Mouse (Mus musculus): ENCODE results near the gene Lnx1.

The Lnx1 gene

DNA sequence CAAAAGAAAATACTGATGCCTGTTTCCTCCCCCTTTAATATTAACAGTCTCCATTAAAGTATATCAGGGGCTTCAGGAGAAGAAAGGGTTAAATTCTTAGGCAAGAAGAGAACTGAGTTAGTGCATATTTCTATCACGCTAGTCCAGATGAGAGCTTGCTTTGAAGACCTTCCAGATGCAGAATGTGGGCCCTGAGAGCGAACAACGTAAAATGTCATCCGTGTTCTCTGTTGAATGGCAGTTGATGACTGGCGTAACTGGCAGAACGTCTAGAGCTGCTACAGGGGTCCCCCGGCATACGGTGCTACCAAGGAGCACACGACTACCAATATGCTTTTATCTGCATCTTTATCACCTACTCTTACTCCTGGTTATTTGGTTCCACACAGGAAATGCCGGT, 100.3 kb downstream of the Lnx1 start:
- no peak for DNase-seq (ENCODE audit: low spot score)

DNA sequence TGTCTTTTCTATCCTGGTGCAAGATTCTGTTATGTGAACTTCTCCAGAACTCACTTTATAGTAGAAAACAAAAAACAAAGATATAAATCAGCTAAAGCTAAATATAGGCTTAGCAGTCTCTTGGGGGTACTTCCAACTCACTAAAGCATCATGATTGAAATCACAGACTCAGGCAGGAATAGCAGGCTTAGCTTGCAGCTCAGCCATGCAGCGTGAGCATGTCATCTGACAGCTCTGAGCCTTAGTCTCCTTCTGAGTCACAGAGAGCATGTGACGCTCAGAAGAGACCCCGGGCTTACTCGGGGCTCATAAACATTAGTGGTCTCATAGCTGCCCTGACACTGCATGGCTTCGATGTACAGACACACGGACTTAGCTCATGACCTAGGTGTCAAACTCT, 100.7 kb downstream of the Lnx1 start:
- DNase-seq (ENCODE audit: low spot score): no peak

DNA sequence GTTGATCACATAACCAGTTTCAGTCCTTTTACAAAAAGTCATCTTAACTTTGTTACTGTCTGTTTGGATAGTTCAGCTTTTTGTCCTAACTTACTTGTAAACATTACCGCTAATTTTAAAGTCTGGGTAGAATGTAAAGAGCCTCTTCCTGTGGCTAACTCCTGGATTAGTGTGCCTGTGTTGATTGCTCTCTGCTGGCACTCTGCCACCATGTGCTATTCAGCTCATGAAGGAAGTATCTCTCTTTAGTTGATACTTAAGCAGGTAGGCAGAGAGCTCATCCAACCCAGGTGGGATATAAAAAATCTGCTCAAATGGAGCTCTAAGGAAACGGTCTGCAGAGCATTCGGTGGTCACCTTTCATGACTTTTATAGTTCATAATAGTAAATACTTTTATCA, 101.5 kb downstream of the Lnx1 start:
- no peak for DNase-seq (ENCODE audit: low spot score)

DNA sequence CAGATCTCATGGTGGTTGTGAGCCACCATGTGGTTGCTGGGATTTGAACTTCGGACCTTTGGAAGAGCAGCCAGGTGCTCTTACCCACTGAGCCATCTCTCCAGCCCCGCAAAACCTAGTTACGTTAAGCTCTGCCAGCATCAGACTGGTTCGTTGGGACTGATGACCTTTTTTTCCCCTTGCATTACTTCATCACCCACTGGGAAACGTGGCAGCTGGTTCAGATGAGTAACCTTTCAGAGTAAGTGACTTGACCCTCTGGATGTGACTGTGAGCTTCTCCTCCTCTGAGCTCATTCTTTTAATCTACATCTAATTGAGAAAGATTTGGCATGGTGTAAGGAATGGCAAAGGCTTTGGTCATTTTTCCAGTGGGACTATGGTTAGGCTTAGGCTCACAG, 102.7 kb downstream of the Lnx1 start:
- no peak for DNase-seq (ENCODE audit: low spot score)

DNA sequence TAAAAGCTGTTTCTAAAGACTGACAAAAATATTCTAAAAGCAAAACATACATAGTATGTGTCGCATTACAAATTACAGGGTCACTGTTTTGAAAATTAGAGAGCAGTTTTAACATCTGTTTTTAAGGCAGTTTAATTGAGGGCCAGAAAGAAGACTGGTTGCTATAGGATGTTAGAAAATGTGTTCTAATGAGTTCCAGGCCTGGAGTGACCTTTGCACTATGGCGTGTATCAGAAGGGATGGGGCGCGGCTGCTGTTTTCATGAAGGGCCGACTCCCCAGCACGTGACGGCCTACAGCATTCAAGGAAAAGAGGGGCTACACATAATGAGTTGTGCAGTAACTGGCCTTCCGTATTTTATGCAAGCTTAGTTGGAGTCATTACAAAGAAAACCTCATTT, 109.6 kb downstream of the Lnx1 start:
- no peak for DNase-seq (ENCODE audit: low spot score)

DNA sequence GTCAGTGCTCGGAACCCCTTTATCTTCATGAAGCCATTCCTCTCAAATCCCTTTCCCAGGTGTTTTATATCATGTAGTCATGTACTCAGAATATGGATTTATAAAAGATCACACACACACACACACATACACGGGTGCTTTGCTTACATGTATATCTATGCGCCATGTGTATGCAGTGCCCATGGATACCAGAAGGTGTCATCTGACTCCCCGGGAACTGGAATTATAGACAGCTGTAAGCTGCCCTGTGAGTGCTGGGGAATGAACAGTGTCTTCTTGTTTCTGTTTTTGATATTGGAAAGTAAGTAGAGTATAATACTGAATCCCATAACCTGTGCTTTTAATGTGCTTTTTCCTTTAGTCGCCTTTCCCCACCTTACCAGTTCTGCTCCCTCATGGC, 111.3 kb downstream of the Lnx1 start:
- DNase-seq (ENCODE audit: low spot score): no peak

DNA sequence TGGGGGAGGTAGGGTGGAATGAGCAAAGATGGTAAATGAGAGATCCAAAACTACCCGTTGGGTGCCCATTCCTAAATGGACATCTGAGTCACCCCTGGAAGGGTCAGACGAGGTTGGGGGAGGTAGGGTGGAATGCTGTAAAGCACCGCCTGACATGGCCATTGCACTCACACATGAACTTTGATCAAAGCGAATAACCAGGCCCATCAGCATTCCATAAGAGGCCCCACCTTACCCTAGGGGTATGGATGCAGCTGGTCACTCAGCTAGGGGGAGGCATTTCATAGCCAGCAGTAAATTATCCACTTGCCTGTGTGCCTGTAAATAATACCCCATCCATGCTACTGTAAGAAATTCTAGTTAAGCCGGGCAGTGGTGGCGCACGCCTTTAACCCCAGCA, 113.6 kb downstream of the Lnx1 start:
- DNase-seq (ENCODE audit: low spot score): no peak

DNA sequence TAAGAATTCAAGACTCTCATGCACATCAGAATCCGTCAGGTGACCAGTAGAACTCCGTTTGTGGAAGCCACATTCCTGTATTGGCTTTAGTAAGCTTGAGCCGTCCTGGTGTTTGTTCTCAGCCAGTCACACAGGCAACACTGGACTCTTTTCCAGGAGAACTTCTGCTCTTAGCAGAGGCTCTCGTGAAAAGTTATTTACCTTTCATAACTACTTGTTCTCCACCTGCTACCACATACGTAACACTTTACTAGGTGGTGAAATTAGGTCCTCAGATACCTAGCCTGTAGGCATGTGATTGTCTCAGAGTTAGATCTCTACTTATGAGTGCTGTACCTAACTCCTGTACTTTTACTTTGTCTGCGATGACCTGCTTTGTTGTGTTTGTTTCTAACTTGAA, 130.9 kb downstream of the Lnx1 start:
- no peak for DNase-seq (ENCODE audit: low spot score)

DNA sequence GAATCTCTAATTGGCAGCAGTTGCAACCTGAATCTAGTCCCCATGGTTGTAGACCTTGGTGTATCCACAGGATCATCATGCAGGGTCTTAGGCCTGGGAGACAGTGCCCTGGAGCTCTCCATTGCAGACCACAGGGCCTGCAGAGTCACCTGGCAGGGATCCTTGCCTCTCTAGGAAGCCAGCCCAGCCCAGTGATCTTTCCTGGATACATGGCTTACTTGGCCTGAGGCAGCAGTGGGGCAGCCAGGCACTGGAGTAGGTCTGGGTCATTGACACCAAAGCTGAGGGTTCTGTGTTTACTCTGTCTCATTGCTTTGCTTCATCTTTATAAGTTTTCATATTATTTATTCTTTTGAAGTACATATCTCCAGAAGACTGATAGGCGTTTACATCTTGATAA, 141.6 kb downstream of the Lnx1 start:
- DNase-seq (ENCODE audit: low spot score): no peak

DNA sequence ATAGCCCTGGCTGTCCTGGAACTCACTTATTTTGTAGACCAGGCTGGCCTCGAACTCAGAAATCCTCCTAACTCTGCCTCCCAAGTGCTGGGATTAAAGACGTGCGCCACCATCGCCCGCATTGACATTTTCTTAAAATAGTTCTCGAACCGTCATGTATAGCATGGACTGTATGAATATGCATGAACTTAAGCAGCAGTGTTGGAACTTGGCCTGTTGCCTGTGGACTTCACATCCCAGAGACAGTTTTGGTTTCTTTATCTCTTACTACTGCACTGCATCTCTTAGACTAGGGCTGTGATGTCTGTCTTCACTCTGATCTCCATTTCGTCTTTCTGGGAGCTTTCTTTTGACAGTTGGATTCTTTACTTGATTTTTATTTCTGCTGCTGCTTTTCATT, 153.1 kb downstream of the Lnx1 start:
- no peak for DNase-seq (ENCODE audit: low spot score)

DNA sequence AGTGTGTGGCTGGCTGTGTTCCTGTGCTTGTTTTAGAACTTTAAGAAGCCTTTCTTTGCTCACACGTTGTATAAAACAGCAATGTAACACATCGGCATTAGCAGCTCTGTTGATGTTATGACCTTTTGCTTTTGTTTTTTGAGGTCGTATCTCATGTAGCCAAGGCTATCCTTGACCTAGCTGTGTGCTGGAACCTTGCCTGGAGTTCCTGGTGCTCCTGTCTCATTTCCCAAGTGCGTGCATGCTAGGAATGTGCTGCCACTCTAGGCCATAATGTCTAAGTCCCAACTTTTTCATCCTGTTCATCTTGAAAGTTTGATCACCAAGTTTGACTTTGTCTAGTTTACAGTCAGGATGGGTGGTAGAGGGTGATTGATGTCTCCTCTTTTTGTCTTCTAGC, 157.1 kb downstream of the Lnx1 start:
- DNase-seq (ENCODE audit: low spot score): no peak

All from testis, postnatal 14 days (tissue).